Mouse (Mus musculus) adrenal gland, postnatal 36 days (tissue): Measurements from ENCODE around the gene Gm49318. TPM values are rescaled to one million over a fixed set of nuclear protein-coding genes. Genes with fewer than 3 reads are reported as not detected.
A peak's percentile ranks its signal among the peaks of the same experiment; 100 is the strongest.

Source experiments
- DNase-seq, 2 experiments: peaks; one replicate each; pipeline ENCODE4 v3.0.0; 2021; ENCODE audit warnings: mixed read lengths in 1 of 2
- total RNA-seq, 2 experiments: library from RNA; stranded (reverse); gene quantifications; 2 replicates each; pipeline ENCODE4 v1.2.3; 2021

The Gm49318 gene
- total RNA-seq, 2 experiments from 2014 or later, result 0.56 TPM; not detected in 1

GRCm38 (mm10) chr9:22030386-22030785 lies 40.7 kb downstream of the Gm49318 start:
- no peak for DNase-seq

GRCm38 (mm10) chr9:22028467-22028866 lies 42.6 kb downstream of the Gm49318 start:
- DNase-seq, result no peak

GRCm38 (mm10) chr9:22024592-22024991 lies 46.5 kb downstream of the Gm49318 start:
- no peak for DNase-seq

GRCm38 (mm10) chr9:22017208-22017825 lies 53.7 kb downstream of the Gm49318 start:
- no peak for DNase-seq

GRCm38 (mm10) chr9:22016245-22016644 lies 54.8 kb downstream of the Gm49318 start:
- DNase-seq, result no peak

- DNase-seq, result no peak
Observed at GRCm38 (mm10) chr9:22012731-22013130, 58.3 kb downstream of the Gm49318 start.

- no peak for DNase-seq
Observed at GRCm38 (mm10) chr9:22011055-22011454, 60.0 kb downstream of the Gm49318 start.

GRCm38 (mm10) chr9:22004546-22004945 lies 66.5 kb downstream of the Gm49318 start:
- no peak for DNase-seq

GRCm38 (mm10) chr9:22003163-22003554 lies 67.9 kb downstream of the Gm49318 start:
- peak; percentile 32 to 39 for DNase-seq

- peak; percentile 99 for DNase-seq
Observed at GRCm38 (mm10) chr9:22002194-22003162, 68.6 kb downstream of the Gm49318 start, which contains the start of the genes Ccdc151 and Prkcsh. Gene Ccdc151 (minus strand): TSS chr9:22002634. Gene Prkcsh (plus strand): TSS chr9:22002806.

GRCm38 (mm10) chr9:22001633-22002032 lies 69.4 kb downstream of the Gm49318 start:
- no peak for DNase-seq

GRCm38 (mm10) chr9:22000296-22000695 lies 70.8 kb downstream of the Gm49318 start:
- peak; percentile 38 to 67 for DNase-seq

- no peak for DNase-seq
Observed at GRCm38 (mm10) chr9:21996178-21996867, 74.7 kb downstream of the Gm49318 start.

GRCm38 (mm10) chr9:21992227-21992626 lies 78.8 kb downstream of the Gm49318 start:
- DNase-seq, result no peak

GRCm38 (mm10) chr9:21989230-21990110 lies 81.6 kb downstream of the Gm49318 start, which contains the start of gene Rgl3:
Gene Rgl3 (minus strand): TSS chr9:21989446.
- DNase-seq, result peak; percentile 91 to 93

- peak in 1 of 2 experiments; percentile 32 for DNase-seq
Observed at GRCm38 (mm10) chr9:21988421-21989101, 82.5 kb downstream of the Gm49318 start.

- DNase-seq, result peak; percentile 40 to 58
Observed at GRCm38 (mm10) chr9:21987592-21988342, 83.3 kb downstream of the Gm49318 start.
